Mouse (Mus musculus) hindbrain, embryonic 15.5 days (tissue): ENCODE data around the gene Shisal1. TPM values are rescaled to one million over a fixed set of nuclear protein-coding genes. Genes with fewer than 3 reads are reported as not detected.

Source experiments
- ATAC-seq: fragments of 200-750 bp; cut with Nextera tagmentation; 2 replicates; pipeline ENCODE4 v1.8.0; 2017; ENCODE audit warnings: low read depth, moderate number of reproducible peaks, moderate TSS enrichment; ENCODE audit not compliant: low FRiP score
- H3K27ac ChIP-seq: fragments of 300-500 bp; sonication (generic); replicated peaks from 2 replicates; pipeline ENCODE4 v1.5.1; 2015; ENCODE audit warnings: mild to moderate bottlenecking, inconsistent platforms
- H3K27me3 ChIP-seq: fragments of 300-500 bp; sonication (generic); 2 replicates; pipeline ENCODE4 v1.6.1; 2015; ENCODE audit warnings: control low read depth, inconsistent platforms
- H3K36me3 ChIP-seq: fragments of 300-500 bp; sonication (generic); 2 replicates; pipeline ENCODE4 v1.6.1; 2015; ENCODE audit warnings: control low read depth, inconsistent platforms
- H3K4me1 ChIP-seq: fragments of 300-500 bp; sonication (generic); replicated peaks from 2 replicates; pipeline ENCODE4 v1.6.1; 2015; ENCODE audit warnings: control low read depth, inconsistent platforms
- H3K4me2 ChIP-seq: fragments of 300-500 bp; sonication (generic); 2 replicates; pipeline ENCODE4 v1.6.1; 2015; ENCODE audit warnings: moderate library complexity, mild to moderate bottlenecking, inconsistent platforms
- H3K4me3 ChIP-seq: fragments of 300-500 bp; sonication (generic); 2 replicates; pipeline ENCODE4 v1.5.1; 2015; ENCODE audit warnings: mild to moderate bottlenecking, inconsistent platforms
- H3K9ac ChIP-seq: fragments of 300-500 bp; sonication (generic); 2 replicates; pipeline ENCODE4 v1.6.1; 2015; ENCODE audit warnings: inconsistent platforms
- H3K9me3 ChIP-seq: fragments of 300-500 bp; sonication (generic); 2 replicates; pipeline ENCODE4 v1.6.1; 2016; ENCODE audit warnings: control low read depth, inconsistent platforms
- WGBS: fragments of 180-500 bp; shearing (Covaris S2); methylation state at CpG from one replicate; pipeline ENCODE4 v1.1.7; 2015; 5-methylcytosine and 5-hydroxymethylcytosine counted together
- polyA plus RNA-seq: library from polyadenylated mRNA; unstranded; fragments of >200 nt; fragmentation: Nextera tagmentation; extraction: Ambion mirVana; gene quantifications from 2 replicates; pipeline ENCODE4 v1.2.1, GENCODE M21; 2015

Gene Shisal1
- polyA plus RNA-seq, 1 experiment from 2014 or later = 14.1 TPM

DNA sequence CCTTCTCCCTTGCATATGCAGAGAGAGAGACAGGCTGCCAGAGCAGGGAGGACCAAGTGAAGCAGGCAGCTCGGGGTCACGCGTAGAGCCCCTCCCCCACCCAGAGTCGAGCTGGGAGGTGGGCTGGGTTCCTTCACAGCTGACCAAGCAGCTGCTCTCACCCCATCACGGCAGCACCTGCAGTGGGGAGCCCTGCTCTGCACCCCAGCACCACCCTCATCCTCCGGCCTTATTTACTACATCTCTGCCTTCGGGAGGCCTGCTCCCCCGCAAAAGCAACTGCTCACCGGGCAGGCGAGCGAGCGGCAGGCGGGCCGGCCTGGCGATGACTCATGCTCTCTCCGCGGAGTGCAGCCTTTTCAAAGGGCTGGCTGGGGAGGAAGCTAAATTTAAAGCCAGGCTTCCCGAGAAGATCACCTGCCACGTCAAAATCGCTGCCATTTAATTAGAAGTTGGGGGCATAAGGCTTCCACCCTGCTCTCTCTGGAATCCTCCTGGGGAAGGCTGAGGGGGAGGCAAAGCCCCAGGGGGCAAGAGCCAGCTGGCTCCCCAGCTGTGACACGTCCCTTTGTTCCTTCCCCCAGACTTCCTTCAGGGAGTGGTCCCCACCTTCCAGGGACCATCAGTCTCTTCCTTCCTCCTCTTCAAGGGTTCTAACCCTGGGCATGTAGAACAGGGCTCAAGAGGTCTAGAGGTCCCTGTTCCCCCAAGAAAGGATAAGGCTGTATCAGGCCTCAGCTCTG, 3.7 kb upstream of the Shisal1 start:
- H3K27me3 ChIP-seq = peaks cover 10% of the 10 kb centered on the region; the same call in 1 of the 2 replicates
- H3K36me3 ChIP-seq = no peaks in the 10 kb centered on the region
- H3K4me3 ChIP-seq = no peak overlapping the region
- WGBS = 4% methylated on average over 21 of the region's 21 CpGs
- 0 out of 2 replicates have a peak overlapping the region, but pooled peaks have one; percentile 22 for H3K9ac ChIP-seq
- H3K4me2 ChIP-seq = peak overlapping the region; percentile 36
- ATAC-seq = no peak
- no peak overlapping the region for H3K27ac ChIP-seq
- peaks cover 18% of the 10 kb centered on the region for H3K4me1 ChIP-seq
- no peaks in the 10 kb centered on the region for H3K9me3 ChIP-seq

GRCm38 (mm10) chr15:84445812-84446716, 833 bp downstream of the Shisal1 start:
- H3K27ac ChIP-seq = peak overlapping the region; percentile 67; the same call in 1 of the 2 replicates
- peak; percentile 31 for ATAC-seq
- peak overlapping the region; percentile 63 for H3K4me3 ChIP-seq
- no peaks in the 10 kb centered on the region for H3K36me3 ChIP-seq
- H3K4me1 ChIP-seq = peaks cover 59% of the 10 kb centered on the region
- peak overlapping the region; percentile 51 for H3K9ac ChIP-seq
- no peaks in the 10 kb centered on the region for H3K9me3 ChIP-seq
- H3K27me3 ChIP-seq = peaks cover 14% of the 10 kb centered on the region; the same call in 1 of the 2 replicates
- under 1% methylated on average over 67 of the region's 99 CpGs for WGBS
- peak overlapping the region; percentile 87 for H3K4me2 ChIP-seq

DNA sequence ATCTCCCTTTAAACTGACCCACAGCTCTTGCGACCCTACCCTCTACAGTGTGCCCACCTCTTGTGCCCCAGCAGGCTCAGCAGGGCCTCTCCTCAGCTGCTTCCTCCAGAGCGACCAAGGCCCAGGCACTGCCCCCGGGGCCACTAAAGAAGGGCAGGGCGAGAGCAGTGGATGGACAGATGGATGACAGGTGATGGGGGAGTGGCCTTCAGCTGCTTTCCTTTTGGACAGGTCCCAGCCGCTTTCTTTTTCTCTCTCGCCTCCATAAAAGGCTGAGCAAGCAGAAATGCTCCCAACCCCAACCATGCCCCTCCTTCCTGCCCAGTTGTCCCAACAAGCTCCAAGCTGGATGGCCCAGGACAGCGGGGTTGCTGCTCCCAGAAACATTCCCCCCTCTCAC, 2.7 kb downstream of the Shisal1 start:
- H3K4me3 ChIP-seq = peak overlapping the region; percentile 63; the same call in 1 of the 2 replicates
- WGBS = 36% methylated on average over 7 of the region's 7 CpGs
- H3K36me3 ChIP-seq = no peaks in the 10 kb centered on the region
- peaks cover 14% of the 10 kb centered on the region; the same call in 1 of the 2 replicates for H3K27me3 ChIP-seq
- H3K9ac ChIP-seq = 0 out of 2 replicates have a peak overlapping the region, but pooled peaks have one; percentile 5
- H3K4me1 ChIP-seq = peaks cover 64% of the 10 kb centered on the region
- ATAC-seq = no peak
- H3K4me2 ChIP-seq = peak overlapping the region; percentile 87
- H3K27ac ChIP-seq = 0 out of 2 replicates have a peak overlapping the region, but pooled peaks have one; percentile 32
- H3K9me3 ChIP-seq = no peaks in the 10 kb centered on the region

DNA sequence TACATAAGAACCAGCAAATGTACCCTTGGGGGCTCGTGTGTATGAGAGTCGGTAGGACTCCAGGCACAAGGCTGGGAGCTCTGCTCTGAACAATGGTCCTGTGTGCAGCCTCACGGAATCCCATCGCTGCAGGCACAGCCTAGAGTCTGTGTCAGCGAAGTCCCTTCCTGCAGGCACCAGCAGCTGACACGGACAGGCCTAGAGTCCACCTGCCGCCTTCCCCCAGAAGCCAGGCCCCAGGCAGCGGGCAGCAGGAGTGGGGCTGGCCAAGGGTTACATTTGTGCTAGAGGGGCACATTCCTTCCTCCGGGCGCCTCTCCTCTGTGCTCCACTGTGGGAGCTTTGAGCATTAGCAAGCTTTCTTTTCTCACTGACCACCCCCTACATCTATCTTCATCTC, 3.3 kb downstream of the Shisal1 start:
- Histone ChIP-seq H3K27ac (0 out of 2 replicates have a peak overlapping the region, but pooled peaks have one; percentile 32), H3K4me3 (peak overlapping the region; percentile 63; the same call in 1 of the 2 replicates), H3K9me3 (no peaks in the 10 kb centered on the region), H3K36me3 (no peaks in the 10 kb centered on the region), H3K9ac (0 out of 2 replicates have a peak overlapping the region, but pooled peaks have one; percentile 5), H3K27me3 (peaks cover 11% of the 10 kb centered on the region; the same call in 1 of the 2 replicates), H3K4me2 (peak overlapping the region; percentile 87), H3K4me1 (peaks cover 64% of the 10 kb centered on the region)
- ATAC-seq = no peak
- WGBS = 25% methylated on average over 10 of the region's 10 CpGs

DNA sequence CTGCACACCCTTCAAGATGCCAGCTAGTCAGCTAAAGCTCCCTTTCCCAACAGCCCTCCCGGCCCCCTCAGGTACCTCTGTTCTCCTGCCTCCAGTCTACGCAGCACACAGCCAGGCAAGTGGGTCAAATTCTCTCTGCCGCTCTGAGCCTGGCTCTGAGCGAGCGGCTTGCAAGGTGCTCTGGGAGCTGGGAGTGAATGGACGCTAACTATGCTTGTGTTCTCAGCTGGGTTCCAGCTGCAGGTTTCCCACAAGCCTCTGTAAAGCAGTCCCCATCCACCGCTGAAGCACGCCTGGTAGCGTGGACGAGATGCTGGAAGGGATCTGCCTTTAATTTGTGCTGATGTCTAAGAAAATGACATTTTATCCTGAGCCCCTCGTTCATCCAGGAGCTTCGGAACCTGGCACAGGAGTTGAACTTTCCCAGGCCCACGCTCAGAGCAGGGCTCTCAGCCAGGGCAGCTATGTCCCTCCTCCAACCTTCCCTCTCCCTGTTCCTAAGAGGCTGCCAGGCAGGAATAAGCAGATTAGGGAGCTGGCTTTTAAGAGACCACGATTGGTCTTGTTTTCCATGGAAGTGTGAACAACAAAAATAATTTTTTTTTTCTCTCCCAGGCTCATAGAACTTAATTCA, 5.1 kb downstream of the Shisal1 start:
- Histone ChIP-seq H3K27ac (0 out of 2 replicates have a peak overlapping the region, but pooled peaks have one; percentile 39), H3K4me1 (peaks cover 59% of the 10 kb centered on the region), H3K36me3 (no peaks in the 10 kb centered on the region), H3K27me3 (0 out of 2 replicates have a peak, but pooled peaks cover 4% of the 10 kb centered on the region), H3K4me2 (0 out of 2 replicates have a peak overlapping the region, but pooled peaks have one; percentile 18), H3K4me3 (no peak overlapping the region), H3K9me3 (no peaks in the 10 kb centered on the region), H3K9ac (no peak overlapping the region)
- ATAC-seq = no peak
- 28% methylated on average over 14 of the region's 14 CpGs for WGBS

- Histone ChIP-seq H3K4me1 (peaks cover 58% of the 10 kb centered on the region), H3K4me2 (no peak overlapping the region), H3K27ac (no peak overlapping the region), H3K9me3 (no peaks in the 10 kb centered on the region), H3K4me3 (no peak overlapping the region), H3K36me3 (no peaks in the 10 kb centered on the region), H3K9ac (no peak overlapping the region), H3K27me3 (0 out of 2 replicates have a peak, but pooled peaks cover 4% of the 10 kb centered on the region)
- ATAC-seq = no peak
- 22% methylated on average over 3 of the region's 3 CpGs for WGBS
Measured at GRCm38 (mm10) chr15:84440820-84441219, 6.1 kb downstream of the Shisal1 start.

- peak; percentile 71 for ATAC-seq
- H3K27me3 ChIP-seq = no peaks in the 10 kb centered on the region
- 31% methylated on average over 10 of the region's 10 CpGs for WGBS
Measured at GRCm38 (mm10) chr15:84433586-84434185, 13.2 kb downstream of the Shisal1 start.

DNA sequence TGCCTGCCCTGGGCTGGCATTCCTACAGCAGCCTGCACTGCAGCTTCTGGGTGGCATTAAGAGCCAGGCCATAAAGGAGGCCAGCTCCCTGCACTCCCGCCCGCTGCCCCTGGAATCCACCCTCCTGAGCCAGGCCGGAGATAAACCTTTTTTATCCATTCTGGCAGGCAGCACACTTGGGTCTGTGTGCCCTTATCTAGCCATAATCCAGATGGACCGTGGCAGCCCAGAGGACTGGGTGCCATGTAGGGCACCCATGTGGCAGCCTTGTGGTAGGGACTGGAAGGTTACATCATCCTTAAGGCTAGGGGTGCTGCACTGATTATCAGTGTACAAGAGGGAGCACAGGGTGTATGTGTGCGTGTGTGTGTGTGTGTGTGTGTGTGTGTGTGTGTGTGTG, 16.4 kb downstream of the Shisal1 start:
- Histone ChIP-seq H3K36me3 (no peaks in the 10 kb centered on the region), H3K4me3 (no peak overlapping the region), H3K4me2 (no peak overlapping the region), H3K27me3 (no peaks in the 10 kb centered on the region), H3K9me3 (no peaks in the 10 kb centered on the region), H3K9ac (no peak overlapping the region), H3K4me1 (peaks cover 8% of the 10 kb centered on the region), H3K27ac (no peak overlapping the region)
- WGBS = 78% methylated on average over 5 of the region's 5 CpGs
- no peak for ATAC-seq

More at GRCm38 (mm10) chr15:84433586-84434185, 13.2 kb downstream of the Shisal1 start:
- Histone ChIP-seq H3K36me3 (no peaks in the 10 kb centered on the region), H3K4me3 (no peak overlapping the region), H3K4me1 (peaks cover 8% of the 10 kb centered on the region), H3K4me2 (no peak overlapping the region), H3K9ac (no peak overlapping the region), H3K27ac (no peak overlapping the region), H3K9me3 (no peaks in the 10 kb centered on the region)

DNA sequence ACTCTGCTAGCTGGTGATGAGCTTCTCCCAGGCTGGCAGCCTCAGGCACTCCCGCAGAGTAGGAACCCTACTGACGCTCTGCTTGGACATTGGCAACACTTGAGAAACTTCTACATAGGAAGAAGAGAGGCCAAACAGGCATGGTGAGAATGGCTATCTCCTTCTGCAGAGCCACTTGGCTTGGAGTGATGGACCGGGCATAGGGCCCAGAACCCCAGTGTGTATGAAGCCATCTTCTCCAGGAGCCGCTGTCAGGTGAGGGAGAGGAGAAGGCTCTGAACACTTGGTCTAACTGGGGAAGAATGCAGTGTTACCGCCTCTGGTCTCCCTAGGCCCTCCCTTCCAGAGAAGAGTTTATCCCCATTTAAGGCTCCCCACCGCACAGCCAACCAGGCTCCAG, 19.3 kb downstream of the Shisal1 start:
- ATAC-seq = no peak
- H3K9me3 ChIP-seq = no peaks in the 10 kb centered on the region
- no peaks in the 10 kb centered on the region for H3K36me3 ChIP-seq

GRCm38 (mm10) chr15:84425733-84426132, 21.2 kb downstream of the Shisal1 start:
- H3K36me3 ChIP-seq = no peaks in the 10 kb centered on the region
- ATAC-seq = no peak
- 78% methylated on average over 5 of the region's 5 CpGs for WGBS
- H3K27ac ChIP-seq = no peak overlapping the region
- no peak overlapping the region for H3K4me2 ChIP-seq
- H3K4me3 ChIP-seq = no peak overlapping the region
- no peaks in the 10 kb centered on the region for H3K4me1 ChIP-seq
- 0 out of 2 replicates have a peak, but pooled peaks cover 5% of the 10 kb centered on the region for H3K27me3 ChIP-seq
- H3K9ac ChIP-seq = no peak overlapping the region
- H3K9me3 ChIP-seq = no peaks in the 10 kb centered on the region

More for the DNA sequence above, 19.3 kb downstream of the Shisal1 start:
- Histone ChIP-seq H3K9ac (no peak overlapping the region), H3K4me3 (no peak overlapping the region), H3K4me2 (no peak overlapping the region), H3K27ac (no peak overlapping the region), H3K27me3 (0 out of 2 replicates have a peak, but pooled peaks cover 5% of the 10 kb centered on the region), H3K4me1 (no peaks in the 10 kb centered on the region)
- 86% methylated on average over 6 of the region's 6 CpGs for WGBS

GRCm38 (mm10) chr15:84423781-84424180, 23.1 kb downstream of the Shisal1 start:
- no peak overlapping the region for H3K9ac ChIP-seq
- H3K4me1 ChIP-seq = 0 out of 2 replicates have a peak, but pooled peaks cover under 1% of the 10 kb centered on the region
- no peaks in the 10 kb centered on the region for H3K9me3 ChIP-seq
- H3K4me2 ChIP-seq = no peak overlapping the region
- H3K27ac ChIP-seq = no peak overlapping the region
- ATAC-seq = no peak
- 93% methylated on average over 5 of the region's 5 CpGs for WGBS
- no peaks in the 10 kb centered on the region for H3K36me3 ChIP-seq
- 0 out of 2 replicates have a peak, but pooled peaks cover 5% of the 10 kb centered on the region for H3K27me3 ChIP-seq
- H3K4me3 ChIP-seq = no peak overlapping the region
